Mouse (Mus musculus) MEL (cell line): Measurements from ENCODE around the gene Zfp865. TPM values are rescaled to one million over a fixed set of nuclear protein-coding genes. Genes with fewer than 3 reads are reported as not detected.

Experiments used
- DNase-seq: peaks from one replicate; pipeline ENCODE4 v3.0.0; 2011; ENCODE audit warnings: low read depth, low spot score
- H3K27ac ChIP-seq: 2 replicates; pipeline ENCODE4 v1.5.1; 2012; ENCODE audit warnings: low read depth, mild to moderate bottlenecking, control low read depth, low read length, moderate library complexity; ENCODE audit not compliant: control insufficient read depth
- H3K27me3 ChIP-seq, 2 experiments: fragments of 150-350 bp in 1 of 2; sonication (generic) in 1 of 2; 2 replicates each; pipeline ENCODE4 v1.6.1; 2012; ENCODE audit warnings: low read length in 2 of 2, mild to moderate bottlenecking in 2 of 2, improper control_type of control experiment in 1 of 2, moderate library complexity in 1 of 2; ENCODE audit not compliant: insufficient read depth in 2 of 2, control insufficient read depth in 1 of 2
- H3K36me3 ChIP-seq, 2 experiments: 2 replicates each; pipeline ENCODE4 v1.6.1; 2012 to 2014; ENCODE audit warnings: low read length in 2 of 2, improper control_type of control experiment in 1 of 2, inconsistent platforms in 1 of 2, mild to moderate bottlenecking in 1 of 2; ENCODE audit not compliant: insufficient read depth in 2 of 2, control insufficient read depth in 1 of 2
- H3K4me1 ChIP-seq, 2 experiments: fragments of 150-350 bp in 1 of 2; sonication (generic) in 1 of 2; 2 replicates each; pipeline ENCODE4 v1.6.1; 2012; ENCODE audit warnings: low read length in 2 of 2, improper control_type of control experiment in 1 of 2, mild to moderate bottlenecking in 1 of 2; ENCODE audit not compliant: insufficient read depth in 2 of 2, control insufficient read depth in 1 of 2
- H3K4me3 ChIP-seq, 2 experiments: fragments of 150-350 bp in 1 of 2; sonication (generic) in 1 of 2; 2 replicates each; pipeline ENCODE4 v1.5.1; 2012; ENCODE audit warnings: low read depth in 2 of 2, low read length in 2 of 2, mild to moderate bottlenecking in 2 of 2, moderate library complexity in 2 of 2, control low read depth in 1 of 2, improper control_type of control experiment in 1 of 2; ENCODE audit not compliant: control insufficient read depth in 1 of 2, insufficient read depth in 1 of 2
- H3K79me2 ChIP-seq: 2 replicates; pipeline ENCODE4 v1.6.1; 2012; ENCODE audit warnings: mild to moderate bottlenecking, low read length, moderate library complexity; ENCODE audit not compliant: control insufficient read depth, poor library complexity, insufficient read depth
- H3K9ac ChIP-seq: 2 replicates; pipeline ENCODE4 v1.6.1; 2012; ENCODE audit warnings: low read depth, mild to moderate bottlenecking, control low read depth, low read length, moderate library complexity; ENCODE audit not compliant: control insufficient read depth, poor library complexity, severe bottlenecking
- H3K9me3 ChIP-seq: fragments of 150-350 bp; sonication (generic); replicated peaks from 2 replicates; pipeline ENCODE4 v1.6.1; 2012; ENCODE audit warnings: mild to moderate bottlenecking, low read length, improper control_type of control experiment, moderate library complexity; ENCODE audit not compliant: insufficient read depth
- CHD1 ChIP-seq: IDR thresholded peaks from 2 replicates; pipeline ENCODE4 v1.6.1; 2012; ENCODE audit warnings: low read depth, mild to moderate bottlenecking, inconsistent platforms, low read length, improper control_type of control experiment
- CHD2 ChIP-seq: IDR thresholded peaks from 2 replicates; pipeline ENCODE4 v1.6.1; 2011; ENCODE audit warnings: low read length, improper control_type of control experiment
- CTCF ChIP-seq, 3 experiments: IDR thresholded peaks in 2 of 3; conservative IDR thresholded peaks in 1 of 3; 2 replicates each; pipeline ENCODE4 v1.5.1; 2011 to 2012; ENCODE audit warnings: low read length in 3 of 3, low read depth in 2 of 3, mild to moderate bottlenecking in 2 of 3, improper control_type of control experiment in 1 of 3, inconsistent platforms in 1 of 3, mixed read lengths in 1 of 3, moderate library complexity in 1 of 3; ENCODE audit not compliant: control insufficient read depth in 1 of 3, insufficient read depth in 1 of 3, poor library complexity in 1 of 3, severe bottlenecking in 1 of 3
- E2F4 ChIP-seq: IDR thresholded peaks from 2 replicates; pipeline ENCODE4 v1.6.1; 2011; ENCODE audit warnings: low read depth, low read length, improper control_type of control experiment, borderline replicate concordance
- ELF1 ChIP-seq: IDR thresholded peaks from 2 replicates; pipeline ENCODE4 v1.6.1; 2014; ENCODE audit warnings: low read depth, mild to moderate bottlenecking, inconsistent platforms, low read length, improper control_type of control experiment, moderate library complexity
- EP300 ChIP-seq, 2 experiments: IDR thresholded peaks; 2 replicates each; pipeline ENCODE4 v1.6.1; 2011; ENCODE audit warnings: improper control_type of control experiment in 2 of 2, low read length in 2 of 2, low read depth in 1 of 2, mild to moderate bottlenecking in 1 of 2
- ETS1 ChIP-seq: IDR thresholded peaks from 2 replicates; pipeline ENCODE4 v1.6.1; 2012; ENCODE audit warnings: low read depth, mild to moderate bottlenecking, inconsistent platforms, low read length, improper control_type of control experiment, moderate library complexity
- GATA1 ChIP-seq: IDR thresholded peaks from 2 replicates; pipeline ENCODE4 v1.6.1; 2011; ENCODE audit warnings: low read depth, low read length, improper control_type of control experiment
- HCFC1 ChIP-seq: IDR thresholded peaks from 2 replicates; pipeline ENCODE4 v1.6.1; 2012; ENCODE audit warnings: low read depth, mild to moderate bottlenecking, inconsistent platforms, low read length, improper control_type of control experiment, moderate library complexity
- JUND ChIP-seq: IDR thresholded peaks from 2 replicates; pipeline ENCODE4 v1.6.1; 2011; ENCODE audit warnings: low read depth, mild to moderate bottlenecking, improper control_type of control experiment, low read length
- KAT2A ChIP-seq: conservative IDR thresholded peaks from 2 replicates; pipeline ENCODE4 v1.6.1; 2012; ENCODE audit warnings: low read depth, low read length, improper control_type of control experiment, inconsistent platforms
- MAFK ChIP-seq: IDR thresholded peaks from 2 replicates; pipeline ENCODE4 v1.6.1; 2011; ENCODE audit warnings: low read depth, mild to moderate bottlenecking, low read length, improper control_type of control experiment, borderline replicate concordance
- MAZ ChIP-seq: IDR thresholded peaks from 2 replicates; pipeline ENCODE4 v1.6.1; 2012; ENCODE audit warnings: low read depth, mild to moderate bottlenecking, inconsistent platforms, low read length, improper control_type of control experiment
- MEF2A ChIP-seq: IDR thresholded peaks from 2 replicates; pipeline ENCODE4 v1.6.1; 2014; ENCODE audit warnings: low read depth, mild to moderate bottlenecking, inconsistent platforms, low read length, improper control_type of control experiment; ENCODE audit not compliant: poor library complexity, insufficient replicate concordance, severe bottlenecking; ENCODE audit errors: extremely low read depth
- MXI1 ChIP-seq: IDR thresholded peaks from 2 replicates; pipeline ENCODE4 v1.6.1; 2011; ENCODE audit warnings: mild to moderate bottlenecking, low read depth, low read length, improper control_type of control experiment
- MYC ChIP-seq: IDR thresholded peaks from 2 replicates; pipeline ENCODE4 v1.6.1; 2011; ENCODE audit warnings: low read depth, mild to moderate bottlenecking, low read length, improper control_type of control experiment, moderate library complexity
- NELFE ChIP-seq: IDR thresholded peaks from 2 replicates; pipeline ENCODE4 v1.6.1; 2011; ENCODE audit warnings: low read depth, low read length, improper control_type of control experiment
- NRF1 ChIP-seq: IDR thresholded peaks from 2 replicates; pipeline ENCODE4 v1.6.1; 2014; ENCODE audit warnings: low read depth, mild to moderate bottlenecking, inconsistent platforms, low read length, improper control_type of control experiment, moderate library complexity; ENCODE audit not compliant: poor library complexity, insufficient read depth, severe bottlenecking
- POLR2A ChIP-seq, 2 experiments: IDR thresholded peaks; 2 replicates each; pipeline ENCODE4 v1.6.1; 2011 to 2012; ENCODE audit warnings: low read length in 2 of 2, mild to moderate bottlenecking in 2 of 2, control low read depth in 1 of 2, improper control_type of control experiment in 1 of 2, low read depth in 1 of 2, moderate library complexity in 1 of 2; ENCODE audit not compliant: control insufficient read depth in 1 of 2, insufficient read depth in 1 of 2, poor library complexity in 1 of 2
- POLR2AphosphoS2 ChIP-seq: IDR thresholded peaks from 2 replicates; pipeline ENCODE4 v1.6.1; 2011; ENCODE audit warnings: low read length, improper control_type of control experiment
- POLR2AphosphoS5 ChIP-seq: IDR thresholded peaks from 2 replicates; pipeline ENCODE4 v1.6.1; 2012; ENCODE audit warnings: low read depth, borderline replicate concordance, mild to moderate bottlenecking, inconsistent platforms, low read length, moderate library complexity, mixed read lengths
- RAD21 ChIP-seq: IDR thresholded peaks from 2 replicates; pipeline ENCODE4 v1.6.1; 2011; ENCODE audit warnings: mild to moderate bottlenecking, low read depth, low read length, improper control_type of control experiment
- RCOR1 ChIP-seq: IDR thresholded peaks from 2 replicates; pipeline ENCODE4 v1.6.1; 2012; ENCODE audit warnings: low read depth, mild to moderate bottlenecking, inconsistent platforms, low read length, improper control_type of control experiment
- SIN3A ChIP-seq: IDR thresholded peaks from 2 replicates; pipeline ENCODE4 v1.6.1; 2012; ENCODE audit warnings: low read length, improper control_type of control experiment, inconsistent platforms
- TAL1 ChIP-seq: IDR thresholded peaks from 2 replicates; pipeline ENCODE4 v1.6.1; 2012; ENCODE audit warnings: mild to moderate bottlenecking, inconsistent platforms, low read length, moderate library complexity, mixed read lengths
- TBP ChIP-seq: IDR thresholded peaks from 2 replicates; pipeline ENCODE4 v1.8.0; 2011; ENCODE audit warnings: low read depth, low read length, improper control_type of control experiment
- TCF12 ChIP-seq: IDR thresholded peaks from 2 replicates; pipeline ENCODE4 v1.6.1; 2014; ENCODE audit warnings: low read depth, mild to moderate bottlenecking, inconsistent platforms, low read length, improper control_type of control experiment, moderate library complexity
- UBTF ChIP-seq: IDR thresholded peaks from 2 replicates; pipeline ENCODE4 v1.6.1; 2012; ENCODE audit warnings: low read depth, mild to moderate bottlenecking, inconsistent platforms, low read length, improper control_type of control experiment, moderate library complexity, borderline replicate concordance; ENCODE audit not compliant: insufficient read depth
- USF1 ChIP-seq: IDR thresholded peaks from 2 replicates; pipeline ENCODE4 v1.6.1; 2014; ENCODE audit warnings: low read depth, mild to moderate bottlenecking, inconsistent platforms, low read length, improper control_type of control experiment, moderate library complexity
- USF2 ChIP-seq, 2 experiments: IDR thresholded peaks; 2 replicates each; pipeline ENCODE4 v1.6.1; 2011 to 2012; ENCODE audit warnings: improper control_type of control experiment in 2 of 2, low read length in 2 of 2, borderline replicate concordance in 1 of 2, inconsistent platforms in 1 of 2, low read depth in 1 of 2, mild to moderate bottlenecking in 1 of 2; ENCODE audit not compliant: insufficient read depth in 1 of 2
- ZC3H11A ChIP-seq: IDR thresholded peaks from 2 replicates; pipeline ENCODE4 v1.6.1; 2012; ENCODE audit warnings: low read depth, mild to moderate bottlenecking, inconsistent platforms, low read length, improper control_type of control experiment
- ZKSCAN1 ChIP-seq: IDR thresholded peaks from 2 replicates; pipeline ENCODE4 v1.6.1; 2012; ENCODE audit warnings: low read depth, mild to moderate bottlenecking, inconsistent platforms, low read length, improper control_type of control experiment, moderate library complexity
- ZMIZ1 ChIP-seq: IDR thresholded peaks from 2 replicates; pipeline ENCODE4 v1.6.1; 2012; ENCODE audit warnings: low read depth, mild to moderate bottlenecking, inconsistent platforms, low read length, improper control_type of control experiment, moderate library complexity
- ZNF384 ChIP-seq: IDR thresholded peaks from 2 replicates; pipeline ENCODE4 v1.6.1; 2012; ENCODE audit warnings: low read depth, mild to moderate bottlenecking, inconsistent platforms, low read length, improper control_type of control experiment
- polyA plus RNA-seq, 2 experiments: library from polyadenylated mRNA; stranded (reverse) in 1 of 2; unstranded in 1 of 2; fragments of >175 nt in 1 of 2; fragments of >200 nt in 1 of 2; gene quantifications; 2 replicates each; pipeline versions ENCODE4 v1.2.1 to v1.2.4; 2012; ENCODE audit warnings: low replicate concordance in 2 of 2, low read depth in 1 of 2; ENCODE audit not compliant: insufficient read length in 2 of 2, insufficient read depth in 1 of 2, missing spikeins in 1 of 2
- total RNA-seq: library from RNA; depleted of rRNA; stranded (reverse); fragments of 300-350 nt; gene quantifications from 2 replicates; pipeline ENCODE4 v1.2.3, GENCODE M21; 2012

Gene Zfp865
- total and polyA plus RNA-seq, 3 experiments = 12.2 to 34.6 TPM; not detected in 1

DNA sequence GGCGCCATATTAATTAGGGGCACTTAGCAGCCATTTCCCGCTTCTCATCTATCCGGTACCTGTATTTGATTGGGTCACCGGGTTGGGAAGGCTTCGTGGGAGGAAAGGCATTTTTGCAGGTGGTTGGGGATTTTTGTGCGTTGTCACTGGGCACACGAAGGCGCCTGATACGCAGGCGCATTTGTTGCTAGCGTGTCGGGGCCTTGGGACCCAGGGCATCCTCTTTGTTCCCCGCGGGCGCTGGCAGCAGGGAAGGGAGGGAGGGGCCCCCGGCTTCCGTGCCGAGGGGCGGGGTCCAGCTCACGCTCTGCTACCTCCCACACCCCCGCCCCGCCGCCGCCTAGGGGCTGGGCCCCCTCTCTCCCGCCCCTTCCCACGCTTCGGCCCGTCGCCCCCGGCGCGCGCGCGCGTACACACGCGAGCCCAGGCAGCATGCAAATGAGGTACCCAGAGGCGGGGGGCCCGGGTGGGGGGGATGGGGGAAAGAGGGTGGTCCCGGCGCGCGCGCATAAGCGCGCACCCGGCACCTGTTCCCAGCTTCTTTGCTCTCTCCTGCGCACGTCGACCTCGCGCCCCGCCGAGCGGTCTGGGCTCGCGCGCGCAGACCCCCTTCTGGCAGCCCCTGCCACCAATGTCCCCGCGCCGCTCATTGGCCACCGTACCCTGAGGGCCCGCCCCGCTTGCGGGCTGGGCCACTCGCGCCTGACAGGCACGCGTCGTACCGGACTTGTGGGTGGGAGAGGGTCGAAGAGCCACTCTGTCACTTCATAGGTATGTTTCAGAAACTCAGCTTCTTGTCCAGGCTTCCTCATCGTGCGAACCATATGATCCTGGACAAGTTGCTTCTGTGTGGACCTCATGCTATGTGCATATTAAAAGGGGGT, 4.8 kb upstream of the Zfp865 start, which contains the start of gene Gm44973:
Gene Gm44973, plus strand, starts transcription at position 379 of the 884 bp plus-strand sequence.
- Histone ChIP-seq H3K4me1 (peaks cover 5 to 11% of the 10 kb centered on the region in 2 experiments; a peak in 3 of 4 replicates), H3K79me2 (peaks cover 2% of the 10 kb centered on the region), H3K9me3 (no peaks in the 10 kb centered on the region), H3K27me3 (no peaks in the 10 kb centered on the region), H3K27ac (peak within 1 kb of the TSS; percentile 97), H3K36me3 (peaks cover 0 to 17% of the 10 kb centered on the region in 2 experiments; a peak in 2 of 4 replicates), H3K9ac (peak within 1 kb of the TSS; percentile 97), H3K4me3 (peak within 1 kb of the TSS; percentile 88 to 92)
- DNase-seq = peak; percentile 96
- TF ChIP-seq POLR2A (IDR thresholded peaks at IDR 0.05; ENCODE audit: control insufficient read depth in 1 of 2, insufficient read depth in 1 of 2, low read depth in 1 of 2, low read length in 2 of 2, poor library complexity in 1 of 2) (peak; percentile 35 to 57; a peak in 2 of 4 replicates), ZC3H11A (no peak), SIN3A (peak; percentile 57), E2F4 (no peak), NELFE (peak; percentile 52), RCOR1 (no peak), GATA1 (peak; percentile 85), CTCF (IDR thresholded peaks at IDR 0.05 in 2 of 3, conservative IDR thresholded peaks at IDR 0.05 in 1 of 3; ENCODE audit: control insufficient read depth in 1 of 3, insufficient read depth in 1 of 3, low read depth in 2 of 3, low read length in 3 of 3, poor library complexity in 1 of 3, severe bottlenecking in 1 of 3) (no peak), TCF12 (no peak; the same call in 1 of the 2 replicates), ZNF384 (no peak), ETS1 (peak; percentile 23; the same call in 1 of the 2 replicates), KAT2A (no peak; the same call in 1 of the 2 replicates), ELF1 (peak; percentile 69), TAL1 (no peak), MXI1 (peak; percentile 59), EP300 (IDR thresholded peaks at IDR 0.05; ENCODE audit: low read depth in 1 of 2, low read length in 2 of 2) (0 out of 4 replicates have a peak, but pooled peaks of 1 of the 2 experiments have one; percentile 7), NRF1 (peak; percentile 73), CHD1 (no peak), HCFC1 (peak; percentile 75), USF2 (IDR thresholded peaks at IDR 0.05; ENCODE audit: borderline replicate concordance in 1 of 2, insufficient read depth in 1 of 2, low read depth in 1 of 2, low read length in 2 of 2) (no peak), ZKSCAN1 (no peak), CHD2 (no peak), RAD21 (no peak), POLR2AphosphoS2 (no peak), UBTF (0 out of 2 replicates have a peak, but pooled peaks have one; percentile 35), MAFK (no peak), MAZ (peak; percentile 96), JUND (no peak), POLR2AphosphoS5 (no peak), TBP (no peak), MEF2A (no peak), ZMIZ1 (peak; percentile 43; the same call in 1 of the 2 replicates), USF1 (no peak), MYC (0 out of 2 replicates have a peak, but pooled peaks have one; percentile 14)
